Mouse (Mus musculus): ENCODE results near the gene Rad9a. TPM values are rescaled to one million over a fixed set of nuclear protein-coding genes. Genes with fewer than 3 reads are reported as not detected.

Rad9a gene
- polyA plus RNA-seq, 1 experiment = 9.2 TPM

GRCm38 (mm10) chr19:4154437-4155222 lies 46.8 kb downstream of the Rad9a start:
- no peaks in the 10 kb centered on the region for H3K36me3 ChIP-seq (ENCODE audit: control insufficient read depth, insufficient read depth, low read length)
- no peak overlapping the region for H3K27ac ChIP-seq (ENCODE audit: control insufficient read depth, insufficient read depth, low read depth, low read length)
- TF ChIP-seq POLR2A (IDR thresholded peaks at IDR 0.05; ENCODE audit: control insufficient read depth, low read depth, low read length) = no peak
- TF ChIP-seq CTCF (IDR thresholded peaks at IDR 0.05; ENCODE audit: control insufficient read depth, insufficient read depth, insufficient replicate concordance, low read depth, low read length) = no peak
- H3K4me3 ChIP-seq (ENCODE audit: control insufficient read depth, low read depth, low read length) = no peak overlapping the region
- H3K4me1 ChIP-seq (ENCODE audit: control insufficient read depth, insufficient read depth, low read length) = peaks cover 3% of the 10 kb centered on the region; the same call in 1 of the 2 replicates
- H3K27me3 ChIP-seq (ENCODE audit: control insufficient read depth, insufficient read depth, low read length) = no peaks in the 10 kb centered on the region

- TF ChIP-seq CTCF (IDR thresholded peaks at IDR 0.05; ENCODE audit: control insufficient read depth, insufficient read depth, insufficient replicate concordance, low read depth, low read length) (no peak), POLR2A (IDR thresholded peaks at IDR 0.05; ENCODE audit: control insufficient read depth, low read depth, low read length) (no peak)
- H3K4me3 ChIP-seq (ENCODE audit: control insufficient read depth, low read depth, low read length) = no peak within 1 kb of the TSS
- H3K27me3 ChIP-seq (ENCODE audit: control insufficient read depth, insufficient read depth, low read length) = no peaks in the 10 kb centered on the region
- H3K27ac ChIP-seq (ENCODE audit: control insufficient read depth, insufficient read depth, low read depth, low read length) = no peak within 1 kb of the TSS
- no peaks in the 10 kb centered on the region for H3K36me3 ChIP-seq (ENCODE audit: control insufficient read depth, insufficient read depth, low read length)
- peaks cover 6% of the 10 kb centered on the region for H3K4me1 ChIP-seq (ENCODE audit: control insufficient read depth, insufficient read depth, low read length)
Measured at GRCm38 (mm10) chr19:4153232-4153654, 48.2 kb downstream of the Rad9a start, which contains the start of gene Ptprcap. TSS of gene Ptprcap (plus strand) at chr19:4153604.

GRCm38 (mm10) chr19:4152445-4153231 lies 48.8 kb downstream of the Rad9a start:
- peaks cover 10% of the 10 kb centered on the region for H3K4me1 ChIP-seq (ENCODE audit: control insufficient read depth, insufficient read depth, low read length)
- H3K27me3 ChIP-seq (ENCODE audit: control insufficient read depth, insufficient read depth, low read length) = no peaks in the 10 kb centered on the region
- TF ChIP-seq POLR2A (IDR thresholded peaks at IDR 0.05; ENCODE audit: control insufficient read depth, low read depth, low read length) (no peak), CTCF (IDR thresholded peaks at IDR 0.05; ENCODE audit: control insufficient read depth, insufficient read depth, insufficient replicate concordance, low read depth, low read length) (no peak)
- H3K4me3 ChIP-seq (ENCODE audit: control insufficient read depth, low read depth, low read length) = no peak overlapping the region
- H3K27ac ChIP-seq (ENCODE audit: control insufficient read depth, insufficient read depth, low read depth, low read length) = no peak overlapping the region
- H3K36me3 ChIP-seq (ENCODE audit: control insufficient read depth, insufficient read depth, low read length) = no peaks in the 10 kb centered on the region

GRCm38 (mm10) chr19:4151898-4152297 lies 49.6 kb downstream of the Rad9a start:
- H3K27ac ChIP-seq (ENCODE audit: control insufficient read depth, insufficient read depth, low read depth, low read length) = no peak overlapping the region
- H3K27me3 ChIP-seq (ENCODE audit: control insufficient read depth, insufficient read depth, low read length) = no peaks in the 10 kb centered on the region
- H3K36me3 ChIP-seq (ENCODE audit: control insufficient read depth, insufficient read depth, low read length) = no peaks in the 10 kb centered on the region
- no peak for TF ChIP-seq POLR2A (IDR thresholded peaks at IDR 0.05; ENCODE audit: control insufficient read depth, low read depth, low read length)
- TF ChIP-seq CTCF (IDR thresholded peaks at IDR 0.05; ENCODE audit: control insufficient read depth, insufficient read depth, insufficient replicate concordance, low read depth, low read length) = no peak
- peaks cover 17% of the 10 kb centered on the region for H3K4me1 ChIP-seq (ENCODE audit: control insufficient read depth, insufficient read depth, low read length)
- H3K4me3 ChIP-seq (ENCODE audit: control insufficient read depth, low read depth, low read length) = no peak overlapping the region

- Histone ChIP-seq H3K27me3 (ENCODE audit: control insufficient read depth, insufficient read depth, low read length) (no peaks in the 10 kb centered on the region), H3K4me3 (ENCODE audit: control insufficient read depth, low read depth, low read length) (no peak overlapping the region), H3K36me3 (ENCODE audit: control insufficient read depth, insufficient read depth, low read length) (no peaks in the 10 kb centered on the region), H3K27ac (ENCODE audit: control insufficient read depth, insufficient read depth, low read depth, low read length) (no peak overlapping the region), H3K4me1 (ENCODE audit: control insufficient read depth, insufficient read depth, low read length) (peaks cover 17% of the 10 kb centered on the region)
- TF ChIP-seq POLR2A (IDR thresholded peaks at IDR 0.05; ENCODE audit: control insufficient read depth, low read depth, low read length) (no peak), CTCF (IDR thresholded peaks at IDR 0.05; ENCODE audit: control insufficient read depth, insufficient read depth, insufficient replicate concordance, low read depth, low read length) (no peak)
Measured at GRCm38 (mm10) chr19:4151488-4151860, 50.0 kb downstream of the Rad9a start.

- no peaks in the 10 kb centered on the region for H3K27me3 ChIP-seq (ENCODE audit: control insufficient read depth, insufficient read depth, low read length)
- TF ChIP-seq CTCF (IDR thresholded peaks at IDR 0.05; ENCODE audit: control insufficient read depth, insufficient read depth, insufficient replicate concordance, low read depth, low read length) (no peak), POLR2A (IDR thresholded peaks at IDR 0.05; ENCODE audit: control insufficient read depth, low read depth, low read length) (no peak)
- H3K27ac ChIP-seq (ENCODE audit: control insufficient read depth, insufficient read depth, low read depth, low read length) = peak overlapping the region; percentile 19; the same call in 1 of the 2 replicates
- peaks cover 17% of the 10 kb centered on the region for H3K4me1 ChIP-seq (ENCODE audit: control insufficient read depth, insufficient read depth, low read length)
- no peak overlapping the region for H3K4me3 ChIP-seq (ENCODE audit: control insufficient read depth, low read depth, low read length)
- no peaks in the 10 kb centered on the region for H3K36me3 ChIP-seq (ENCODE audit: control insufficient read depth, insufficient read depth, low read length)
Measured at GRCm38 (mm10) chr19:4150567-4151487, 50.6 kb downstream of the Rad9a start.
